Mouse (Mus musculus): ENCODE data around the gene Dstyk. TPM values are rescaled to one million over a fixed set of nuclear protein-coding genes. Genes with fewer than 3 reads are reported as not detected.

Gene Dstyk
- polyA plus RNA-seq, 1 experiment, result 0.09 TPM

DNA sequence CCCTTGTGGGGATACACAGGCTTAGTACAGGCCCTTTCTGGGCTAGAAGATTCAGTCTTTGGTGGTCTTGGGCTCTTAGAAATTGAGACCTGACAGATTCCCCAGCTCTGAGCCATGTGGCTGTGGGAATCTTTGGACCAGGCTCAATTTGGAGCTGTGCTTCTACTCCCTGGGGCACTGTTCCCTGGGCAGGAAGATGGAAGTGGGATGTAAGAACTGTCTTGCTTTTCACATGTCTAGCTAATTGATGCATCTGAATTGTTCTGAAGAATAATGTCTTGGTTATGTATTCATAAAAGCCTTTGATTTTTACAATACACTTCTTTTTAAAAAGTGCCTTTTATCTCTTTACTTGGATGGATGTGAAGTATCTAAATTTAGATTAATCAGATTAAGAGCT is 8.2 kb downstream of the Dstyk start:
- TF ChIP-seq TAL1 (IDR thresholded peaks at IDR 0.05; ENCODE audit: low read length) (no peak), GATA1 (IDR thresholded peaks at IDR 0.05; ENCODE audit: low read length) (no peak)
- H3K4me1 ChIP-seq (ENCODE audit: control insufficient read depth), result peaks cover 5% of the 10 kb centered on the region
- H3K27me3 ChIP-seq (ENCODE audit: control insufficient read depth), result no peaks in the 10 kb centered on the region
- no peaks in the 10 kb centered on the region for H3K9me3 ChIP-seq (ENCODE audit: control insufficient read depth, low read length)
- H3K36me3 ChIP-seq (ENCODE audit: control insufficient read depth), result peaks cover 8% of the 10 kb centered on the region
- no peak overlapping the region for H3K4me3 ChIP-seq (replicated peaks)

DNA sequence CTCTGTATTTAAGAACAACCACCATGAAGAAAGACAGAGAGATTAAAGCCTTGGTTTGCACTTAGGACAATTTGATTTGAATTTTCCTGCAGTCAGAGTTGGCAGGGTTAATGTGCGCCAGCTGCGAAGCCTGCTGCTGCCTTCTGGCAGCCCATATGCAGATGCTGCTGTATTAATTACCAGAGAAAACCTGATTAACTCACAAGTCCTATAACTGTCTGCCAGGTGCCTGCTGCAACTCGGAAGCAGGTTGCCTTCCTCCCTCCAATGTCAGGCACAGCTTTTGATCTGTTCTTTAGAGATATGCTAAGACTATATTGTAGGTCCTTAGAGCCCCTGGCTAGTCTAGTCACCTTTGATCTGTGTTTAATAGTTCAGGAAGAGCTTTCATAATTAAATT is 13.5 kb downstream of the Dstyk start:
- Histone ChIP-seq H3K36me3 (ENCODE audit: control insufficient read depth) (peaks cover 12% of the 10 kb centered on the region), H3K4me1 (ENCODE audit: control insufficient read depth) (no peaks in the 10 kb centered on the region), H3K9me3 (ENCODE audit: control insufficient read depth, low read length) (no peaks in the 10 kb centered on the region), H3K4me3 (replicated peaks) (no peak overlapping the region), H3K27me3 (ENCODE audit: control insufficient read depth) (no peaks in the 10 kb centered on the region)
- TF ChIP-seq GATA1 (IDR thresholded peaks at IDR 0.05; ENCODE audit: low read length) (no peak), TAL1 (IDR thresholded peaks at IDR 0.05; ENCODE audit: low read length) (no peak)

- no peaks in the 10 kb centered on the region for H3K9me3 ChIP-seq (ENCODE audit: control insufficient read depth, low read length)
- H3K36me3 ChIP-seq (ENCODE audit: control insufficient read depth), result peaks cover 14% of the 10 kb centered on the region
- H3K4me3 ChIP-seq (replicated peaks), result no peak overlapping the region
- TF ChIP-seq TAL1 (IDR thresholded peaks at IDR 0.05; ENCODE audit: low read length) (no peak), GATA1 (IDR thresholded peaks at IDR 0.05; ENCODE audit: low read length) (no peak)
- no peaks in the 10 kb centered on the region for H3K4me1 ChIP-seq (ENCODE audit: control insufficient read depth)
- no peaks in the 10 kb centered on the region for H3K27me3 ChIP-seq (ENCODE audit: control insufficient read depth)
Observed at GRCm38 (mm10) chr1:132431716-132432115, 14.4 kb downstream of the Dstyk start.

DNA sequence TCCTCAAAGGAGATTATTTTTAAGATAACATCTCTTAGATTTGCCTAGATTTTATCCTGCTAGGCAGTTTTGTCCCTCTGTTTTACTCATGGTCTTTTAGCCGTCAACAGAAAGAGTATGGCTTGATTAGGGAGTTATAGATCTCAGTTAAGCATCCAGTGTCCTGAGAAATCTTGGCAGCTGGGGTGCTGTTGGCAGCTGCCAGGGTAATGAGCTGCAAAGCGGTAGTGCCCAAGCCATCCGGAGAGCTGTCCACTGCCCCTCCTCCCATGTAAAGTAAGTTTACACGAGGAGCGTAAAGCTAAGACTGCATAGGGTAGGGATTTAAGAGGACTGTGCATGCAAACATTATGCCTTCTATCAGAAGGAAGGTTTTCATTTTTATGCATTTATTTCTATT is 16.0 kb downstream of the Dstyk start:
- no peak overlapping the region for H3K4me3 ChIP-seq (replicated peaks)
- no peaks in the 10 kb centered on the region for H3K9me3 ChIP-seq (ENCODE audit: control insufficient read depth, low read length)
- H3K36me3 ChIP-seq (ENCODE audit: control insufficient read depth), result peaks cover 20% of the 10 kb centered on the region
- TF ChIP-seq GATA1 (IDR thresholded peaks at IDR 0.05; ENCODE audit: low read length) (no peak), TAL1 (IDR thresholded peaks at IDR 0.05; ENCODE audit: low read length) (no peak)
- no peaks in the 10 kb centered on the region for H3K4me1 ChIP-seq (ENCODE audit: control insufficient read depth)
- H3K27me3 ChIP-seq (ENCODE audit: control insufficient read depth), result no peaks in the 10 kb centered on the region

DNA sequence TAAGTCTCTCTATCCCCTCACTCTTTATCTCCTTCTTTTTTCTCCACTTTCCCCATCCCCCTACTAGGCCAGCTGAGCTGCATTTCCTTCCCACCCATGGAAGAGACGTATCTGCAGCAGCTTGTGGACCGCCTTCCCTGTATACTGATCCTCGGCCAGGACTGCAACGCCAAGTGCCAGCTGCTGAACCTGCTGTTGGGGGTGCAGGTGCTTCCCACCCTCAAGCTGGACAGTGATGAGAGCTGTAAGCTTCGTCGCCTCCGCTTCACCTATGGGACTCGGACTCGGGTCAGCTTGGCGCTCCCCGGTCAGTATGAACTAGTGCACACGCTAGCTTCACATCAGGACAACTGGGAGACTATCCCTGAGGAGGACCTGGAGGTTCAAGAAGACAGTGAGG is 16.7 kb downstream of the Dstyk start:
- Histone ChIP-seq H3K4me3 (replicated peaks) (no peak overlapping the region), H3K9me3 (ENCODE audit: control insufficient read depth, low read length) (no peaks in the 10 kb centered on the region), H3K36me3 (ENCODE audit: control insufficient read depth) (peaks cover 20% of the 10 kb centered on the region), H3K27me3 (ENCODE audit: control insufficient read depth) (no peaks in the 10 kb centered on the region), H3K4me1 (ENCODE audit: control insufficient read depth) (no peaks in the 10 kb centered on the region)
- TF ChIP-seq TAL1 (IDR thresholded peaks at IDR 0.05; ENCODE audit: low read length) (no peak), GATA1 (IDR thresholded peaks at IDR 0.05; ENCODE audit: low read length) (no peak)

GRCm38 (mm10) chr1:132436320-132436958 is 19.1 kb downstream of the Dstyk start:
- peaks cover 28% of the 10 kb centered on the region for H3K36me3 ChIP-seq (ENCODE audit: control insufficient read depth)
- TF ChIP-seq GATA1 (IDR thresholded peaks at IDR 0.05; ENCODE audit: low read length), result no peak
- H3K4me1 ChIP-seq (ENCODE audit: control insufficient read depth), result no peaks in the 10 kb centered on the region
- no peaks in the 10 kb centered on the region for H3K27me3 ChIP-seq (ENCODE audit: control insufficient read depth)
- no peak overlapping the region for H3K4me3 ChIP-seq (replicated peaks)
- peaks cover 3% of the 10 kb centered on the region for H3K9me3 ChIP-seq (ENCODE audit: control insufficient read depth, low read length)

- H3K4me3 ChIP-seq (replicated peaks), result no peak overlapping the region
- peaks cover 3% of the 10 kb centered on the region for H3K9me3 ChIP-seq (ENCODE audit: control insufficient read depth, low read length)
- TF ChIP-seq TAL1 (IDR thresholded peaks at IDR 0.05; ENCODE audit: low read length) (no peak), GATA1 (IDR thresholded peaks at IDR 0.05; ENCODE audit: low read length) (no peak)
- H3K27me3 ChIP-seq (ENCODE audit: control insufficient read depth), result no peaks in the 10 kb centered on the region
- H3K36me3 ChIP-seq (ENCODE audit: control insufficient read depth), result peaks cover 32% of the 10 kb centered on the region
- no peaks in the 10 kb centered on the region for H3K4me1 ChIP-seq (ENCODE audit: control insufficient read depth)
Observed at GRCm38 (mm10) chr1:132436960-132437359, 19.6 kb downstream of the Dstyk start.

GRCm38 (mm10) chr1:132437389-132437788 is 20.0 kb downstream of the Dstyk start:
- H3K36me3 ChIP-seq (ENCODE audit: control insufficient read depth), result peaks cover 36% of the 10 kb centered on the region
- TF ChIP-seq TAL1 (IDR thresholded peaks at IDR 0.05; ENCODE audit: low read length), result no peak
- TF ChIP-seq GATA1 (IDR thresholded peaks at IDR 0.05; ENCODE audit: low read length), result no peak
- H3K4me3 ChIP-seq (replicated peaks), result no peak overlapping the region
- peaks cover 3% of the 10 kb centered on the region for H3K9me3 ChIP-seq (ENCODE audit: control insufficient read depth, low read length)
- H3K27me3 ChIP-seq (ENCODE audit: control insufficient read depth), result no peaks in the 10 kb centered on the region
- H3K4me1 ChIP-seq (ENCODE audit: control insufficient read depth), result no peaks in the 10 kb centered on the region

- Histone ChIP-seq H3K27me3 (ENCODE audit: control insufficient read depth) (no peaks in the 10 kb centered on the region), H3K4me3 (replicated peaks) (no peak overlapping the region), H3K36me3 (ENCODE audit: control insufficient read depth) (peaks cover 30% of the 10 kb centered on the region), H3K9me3 (ENCODE audit: control insufficient read depth, low read length) (peaks cover 3% of the 10 kb centered on the region), H3K4me1 (ENCODE audit: control insufficient read depth) (no peaks in the 10 kb centered on the region)
- no peak for TF ChIP-seq TAL1 (IDR thresholded peaks at IDR 0.05; ENCODE audit: low read length)
- TF ChIP-seq GATA1 (IDR thresholded peaks at IDR 0.05; ENCODE audit: low read length), result no peak
Observed at GRCm38 (mm10) chr1:132440896-132441435, 23.6 kb downstream of the Dstyk start.

- H3K9me3 ChIP-seq (ENCODE audit: control insufficient read depth, low read length), result no peaks in the 10 kb centered on the region
- peaks cover 35% of the 10 kb centered on the region for H3K36me3 ChIP-seq (ENCODE audit: control insufficient read depth)
- no peaks in the 10 kb centered on the region for H3K4me1 ChIP-seq (ENCODE audit: control insufficient read depth)
- no peak for TF ChIP-seq TAL1 (IDR thresholded peaks at IDR 0.05; ENCODE audit: low read length)
- no peak for TF ChIP-seq GATA1 (IDR thresholded peaks at IDR 0.05; ENCODE audit: low read length)
- no peak overlapping the region for H3K4me3 ChIP-seq (replicated peaks)
- no peaks in the 10 kb centered on the region for H3K27me3 ChIP-seq (ENCODE audit: control insufficient read depth)
Observed at GRCm38 (mm10) chr1:132449742-132450141, 32.4 kb downstream of the Dstyk start.

All from erythroblast, embryonic 14.5 days (primary cell).